Mouse (Mus musculus): Measurements from ENCODE around the gene Med19.

DNA sequence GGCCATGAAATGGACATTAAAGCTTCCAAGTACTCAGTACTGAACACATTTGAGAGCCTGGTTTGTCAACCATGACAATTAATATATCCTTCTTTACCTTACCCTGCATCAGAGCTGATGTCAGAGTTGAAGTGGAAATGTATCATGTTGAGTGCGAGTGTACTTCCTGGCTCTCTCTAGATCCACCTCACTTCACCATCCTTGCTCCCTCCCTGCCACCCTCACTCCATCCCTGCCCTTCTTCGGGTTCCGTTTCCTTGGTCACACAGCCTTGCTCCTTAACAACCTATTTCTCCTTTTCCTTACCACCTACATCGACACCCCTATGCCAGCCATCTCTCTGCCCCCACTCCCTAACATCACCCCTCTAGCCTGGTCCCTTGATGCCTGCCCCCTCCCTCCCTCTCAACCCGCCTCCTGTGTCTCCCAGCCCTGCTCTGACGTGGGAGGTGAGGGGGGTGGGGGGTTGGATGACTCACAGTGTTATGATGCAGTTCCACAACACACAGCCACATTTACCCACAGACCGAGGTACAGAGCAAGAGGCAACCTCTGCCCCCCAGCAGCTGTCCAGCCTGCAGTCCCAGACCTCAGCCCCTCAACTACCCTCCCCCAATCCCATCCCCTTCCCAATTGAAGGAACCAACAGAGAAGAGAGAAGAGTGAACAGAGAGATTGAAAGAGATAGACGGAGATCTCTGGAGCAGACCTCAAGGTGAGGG is 55.5 kb downstream of the Med19 start, which contains the start of gene Ypel4:
- no peak for TF ChIP-seq CTCF (IDR thresholded peaks at IDR 0.05; ENCODE audit: borderline replicate concordance, insufficient read depth, low read depth, low read length)
- peak; percentile 98 for TF ChIP-seq POLR2A (IDR thresholded peaks at IDR 0.05; ENCODE audit: borderline replicate concordance, insufficient read depth, low read length)
